Mouse (Mus musculus): ENCODE measurements around the gene Serpina16.

The Serpina16 gene

DNA sequence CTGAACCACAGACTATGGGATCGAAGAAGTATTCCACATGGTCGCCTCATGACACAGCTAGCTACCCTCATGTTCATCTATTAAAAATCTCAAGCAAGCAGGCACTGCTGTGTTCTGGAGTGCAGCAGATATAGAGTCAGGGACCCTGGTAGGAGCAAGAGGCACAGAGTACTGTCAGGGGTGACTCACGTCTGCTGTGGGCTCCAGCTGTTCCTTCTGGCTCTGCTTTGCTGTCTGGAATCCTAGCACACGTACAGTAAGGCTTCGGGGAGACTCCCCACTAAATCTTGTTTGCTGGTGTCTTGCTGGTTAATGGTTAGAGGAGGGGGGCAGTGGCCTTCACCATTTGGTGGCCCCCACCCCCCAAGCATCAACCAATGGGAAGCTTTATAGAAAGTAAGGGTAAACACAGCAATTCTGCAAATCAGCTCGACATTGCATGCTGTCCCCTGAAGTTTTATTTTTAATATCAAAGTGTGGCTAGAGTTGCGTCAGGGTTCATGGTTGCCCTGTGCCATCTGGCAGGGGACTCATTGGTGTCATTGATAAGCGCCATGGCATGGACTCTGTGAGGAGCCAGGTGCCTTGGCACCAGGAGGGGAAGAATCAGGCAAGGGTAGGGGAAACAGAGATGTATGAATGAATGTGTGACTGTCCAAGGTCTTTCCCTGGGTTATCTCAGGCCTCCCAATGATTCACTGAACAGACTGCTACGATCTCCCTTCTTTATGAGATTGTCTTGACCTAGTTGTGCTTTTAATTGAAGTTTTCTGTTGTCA is 18.9 kb downstream of the Serpina16 start, which contains the start of gene Serpina6:
Gene Serpina6, minus strand, starts transcription at position 365 of the 779 bp plus-strand sequence.
- no peak for DNase-seq (ENCODE audit: low spot score)

DNA sequence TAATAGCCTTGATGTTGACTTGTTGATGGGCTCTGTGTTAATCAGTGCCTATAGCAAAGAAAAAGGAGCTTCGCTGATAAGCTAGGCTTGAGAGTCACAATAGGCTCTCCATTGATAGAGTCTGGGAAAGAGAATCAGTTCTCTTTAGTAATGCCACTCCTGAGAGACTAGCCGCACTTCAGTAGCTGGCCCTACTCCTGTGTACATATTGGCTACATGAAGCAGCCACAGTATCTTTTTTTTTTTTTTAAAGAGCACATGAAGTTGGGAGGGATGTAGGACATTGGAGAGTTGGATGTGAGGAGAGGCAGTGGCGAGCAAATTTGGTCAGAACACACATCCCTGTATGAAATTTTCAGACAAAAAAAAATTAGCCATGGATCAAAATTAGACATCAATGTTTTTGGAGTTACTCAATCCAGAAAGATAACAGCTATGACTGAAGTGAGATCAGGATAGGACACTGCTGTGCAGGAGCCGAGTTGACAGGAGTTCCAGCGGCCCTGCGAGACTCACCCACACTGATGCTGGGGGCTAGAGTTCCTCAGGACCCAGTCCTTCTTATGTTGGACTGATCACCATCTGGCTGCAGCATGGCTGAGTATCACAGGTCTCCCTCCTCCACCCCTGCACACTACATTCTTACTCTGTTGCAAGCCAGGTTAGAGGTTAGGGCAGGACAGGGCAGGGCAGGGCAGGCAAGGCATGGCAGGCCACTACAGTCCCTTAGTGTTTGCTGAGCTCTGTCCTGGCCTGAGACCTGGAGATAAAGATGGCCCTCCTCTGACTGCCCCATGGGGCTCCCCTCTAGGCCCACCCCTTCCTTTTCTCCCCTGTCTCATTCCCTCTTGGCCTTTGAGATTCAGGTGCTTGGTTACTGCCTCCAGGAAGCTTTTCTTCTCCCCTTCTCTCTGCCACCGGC is 20.6 kb downstream of the Serpina16 start:
- DNase-seq (ENCODE audit: low spot score): no peak

- no peak for DNase-seq (ENCODE audit: low spot score)
These were observed 22.1 kb downstream of the Serpina16 start for GRCm38 (mm10) chr12:103653836-103654235.

DNA sequence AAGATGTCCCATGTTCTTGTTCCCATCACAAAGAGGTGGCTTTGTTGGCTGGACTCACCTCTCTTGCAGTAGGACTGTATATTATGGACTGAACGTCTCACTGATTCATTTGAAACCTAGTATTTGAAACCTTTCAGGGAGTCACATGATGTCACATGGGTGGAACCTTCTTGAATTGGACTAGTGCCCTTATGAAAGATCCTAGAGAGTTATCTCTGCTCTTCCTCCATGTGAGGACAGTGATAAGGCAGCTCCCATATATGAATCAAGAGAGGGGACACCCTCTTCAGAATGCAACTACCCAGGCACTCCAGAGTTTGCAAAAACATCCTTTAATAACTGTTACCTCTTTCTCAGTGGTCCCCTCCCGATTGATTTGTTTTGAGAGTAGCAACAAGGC is 29.6 kb downstream of the Serpina16 start:
- no peak for DNase-seq (ENCODE audit: low spot score)

DNA sequence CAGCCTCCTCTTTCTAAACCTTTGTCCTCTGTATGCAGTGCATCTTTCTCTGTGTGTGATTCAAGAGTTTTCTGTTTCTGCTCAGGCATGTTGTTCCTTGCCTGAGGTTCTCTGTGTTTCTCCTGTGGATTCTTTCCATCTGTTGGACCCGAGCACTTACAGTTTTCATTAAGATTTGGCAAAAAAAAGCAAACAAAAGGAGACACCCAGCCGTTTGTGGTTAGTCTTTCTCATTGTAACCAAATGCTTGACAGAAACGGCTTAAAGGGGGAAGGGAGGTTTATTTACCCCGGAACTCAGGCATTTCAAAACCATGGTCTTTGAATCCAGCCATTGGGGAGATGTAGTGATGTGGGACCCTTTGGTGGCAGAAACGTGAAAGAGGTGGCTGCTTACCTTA is 31.3 kb downstream of the Serpina16 start:
- DNase-seq (ENCODE audit: low spot score): no peak

DNA sequence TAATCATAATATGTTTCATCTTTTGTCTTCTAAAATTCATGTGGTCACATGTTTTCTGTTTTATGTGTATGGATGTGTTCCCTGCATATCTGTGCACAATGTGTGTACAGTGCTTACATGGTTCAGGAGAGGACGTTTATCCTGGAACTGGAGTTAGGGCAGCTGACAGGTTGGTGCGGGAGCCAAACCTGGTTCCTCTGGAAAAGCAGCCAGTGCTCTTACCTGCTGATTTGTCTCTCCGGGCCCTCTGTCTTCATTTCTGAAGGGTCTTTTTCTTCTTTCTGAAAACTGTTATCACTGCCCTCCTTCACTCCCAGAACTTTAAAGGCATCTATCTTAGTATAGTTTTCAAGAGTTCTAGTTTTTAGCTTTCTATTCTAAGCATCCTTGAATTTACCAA is 32.1 kb downstream of the Serpina16 start:
- DNase-seq (ENCODE audit: low spot score): no peak

DNA sequence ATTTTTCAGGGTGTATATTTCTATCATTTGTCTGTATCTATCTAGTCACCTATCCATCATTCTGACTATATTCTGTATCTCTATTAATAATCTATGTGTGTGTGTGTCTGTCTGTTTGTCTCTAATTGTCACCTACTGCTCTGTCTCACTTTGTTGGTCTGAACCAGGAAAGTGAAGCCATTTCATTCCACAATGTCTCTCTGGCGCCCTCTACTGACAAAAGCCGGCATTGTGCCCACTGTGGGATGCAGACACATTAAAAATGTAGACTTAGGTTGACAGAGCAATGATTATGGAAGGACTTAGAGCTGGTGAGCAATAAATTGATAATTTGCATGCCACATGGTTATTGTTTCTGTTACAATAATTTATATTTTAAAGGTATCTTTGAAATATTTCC is 32.6 kb downstream of the Serpina16 start:
- DNase-seq (ENCODE audit: low spot score): peak; percentile 52

DNA sequence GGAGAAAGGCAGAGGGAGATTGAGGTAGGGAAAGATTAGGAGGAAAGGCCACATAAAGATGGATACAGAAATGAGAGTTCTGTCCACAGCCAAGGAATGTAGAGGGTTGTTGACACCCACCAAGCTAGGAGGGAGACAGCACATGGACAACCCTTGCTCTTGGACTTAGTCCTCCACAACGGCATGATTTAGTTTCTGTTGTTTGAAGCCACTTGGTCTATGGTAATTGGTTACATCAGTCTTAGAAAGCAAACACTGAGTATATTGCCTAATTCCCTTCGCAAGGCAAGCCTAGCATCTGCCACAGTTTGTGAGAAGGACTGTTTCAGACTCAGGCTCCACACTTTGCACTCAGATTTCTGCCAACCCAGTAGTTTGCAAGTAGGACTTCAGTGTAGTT is 40.1 kb downstream of the Serpina16 start:
- no peak for DNase-seq (ENCODE audit: low spot score)

- no peak for DNase-seq (ENCODE audit: low spot score)
These were observed 41.5 kb downstream of the Serpina16 start for GRCm38 (mm10) chr12:103634430-103634829.

DNA sequence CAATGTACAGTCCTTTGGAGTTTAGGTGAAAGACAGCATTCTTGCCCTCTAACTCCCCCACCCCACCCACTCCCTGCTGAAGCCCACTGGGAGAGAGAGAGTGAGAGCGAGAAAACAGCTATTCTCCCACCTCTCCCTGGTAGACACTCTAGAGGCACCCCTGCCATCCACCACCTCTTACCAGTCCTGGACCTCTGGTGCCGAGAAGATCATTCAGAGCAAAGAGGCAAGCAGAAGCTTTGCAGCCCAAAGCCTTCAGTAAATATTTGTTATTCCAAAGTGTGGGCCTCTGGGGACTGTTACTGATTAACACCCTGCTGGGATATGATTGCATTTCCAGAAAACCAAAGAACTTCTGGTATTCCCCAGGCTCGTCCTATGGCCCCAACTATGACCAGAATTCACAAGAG is 44.7 kb downstream of the Serpina16 start, which contains the start of gene Serpina10:
Gene Serpina10, minus strand, starts transcription at position 242 of the 410 bp plus-strand sequence.
- DNase-seq (ENCODE audit: low spot score): no peak
